Comparison of ENCODE assay signal across 9 mouse cellular contexts in the genomic region with DNA sequence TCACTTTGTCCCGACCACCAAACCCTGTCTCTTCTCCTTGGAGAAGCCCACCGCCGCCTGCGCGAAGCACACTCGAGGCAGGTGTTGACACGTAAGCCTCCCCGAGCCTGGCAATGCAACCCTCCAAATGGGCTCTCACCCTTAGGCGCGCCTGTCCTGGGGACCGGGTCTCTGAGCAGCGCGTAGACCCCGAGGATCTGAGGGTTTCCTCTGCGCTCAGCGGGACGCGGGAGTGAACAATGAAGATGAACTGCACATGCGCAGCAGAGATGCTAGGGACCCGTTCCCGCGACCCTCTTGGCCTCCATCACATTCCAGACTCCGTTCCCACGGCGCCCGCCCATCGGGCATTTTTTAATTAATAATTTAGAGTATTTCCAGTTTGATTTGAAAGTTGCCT. TPM values are rescaled to one million over a fixed set of nuclear protein-coding genes. Genes with fewer than 3 reads are reported as not detected.
DNase-seq lines count a peak whose midpoint lies in the region; ATAC-seq and TF ChIP-seq lines count a peak whose summit lies in the region.
"Had no signal": no experiment of that assay in that cellular context is flagged by ENCODE, and none has a peak within 500 bp of the region (broad histone marks: within the 10 kb centered on the region; RNA-seq: fewer than 3 reads in every experiment).

TSS of gene Zfp663 (minus strand) at position 234 of the 400 bp plus-strand sequence.

- no peak for TF ChIP-seq CTCF in lung, embryonic 14.5 days (IDR thresholded peaks at IDR 0.05; ENCODE audit: low read depth)
- no peak for TF ChIP-seq CTCF in left cerebral cortex, adult 2 months (IDR thresholded peaks at IDR 0.05)

- TF ChIP-seq POLR2A in limb, embryonic 14.5 days (IDR thresholded peaks at IDR 0.05; ENCODE audit: borderline replicate concordance, extremely low read depth, insufficient read depth, insufficient read length), result no peak

- no peaks in the 10 kb centered on the region for H3K36me3 ChIP-seq in lung, embryonic 14.5 days (ENCODE audit: insufficient read depth)
- H3K36me3 ChIP-seq in embryonic facial prominence, embryonic 15.5 days, result no peaks in the 10 kb centered on the region
- H3K36me3 ChIP-seq in limb, embryonic 14.5 days (ENCODE audit: control insufficient read depth, insufficient read depth, low read length), result no peaks in the 10 kb centered on the region

- H3K4me2 ChIP-seq in lung, embryonic 14.5 days, result peak within 1 kb of the TSS; percentile 55
- peak within 1 kb of the TSS; percentile 48 for H3K4me2 ChIP-seq in embryonic facial prominence, embryonic 15.5 days (replicated peaks)
- peak within 1 kb of the TSS; percentile 49 for H3K4me2 ChIP-seq in limb, embryonic 14.5 days (replicated peaks; ENCODE audit: low read depth, low read length, severe bottlenecking)

- ATAC-seq in lung, embryonic 14.5 days (ENCODE audit: insufficient read depth), result no peak
- ATAC-seq in embryonic facial prominence, embryonic 15.5 days (ENCODE audit: insufficient number of reproducible peaks, low FRiP score, low TSS enrichment, low read depth), result no peak
- no peak for ATAC-seq in limb, embryonic 14.5 days (ENCODE audit: low FRiP score, low read depth)

- intact Hi-C loops in left cerebral cortex, adult 2 months (cut with DNase I), result no loop called here

- 1% methylated on average over 27 of the region's 27 CpGs for WGBS in lung, embryonic 14.5 days
- WGBS in embryonic facial prominence, embryonic 15.5 days, result under 1% methylated on average over 27 of the region's 27 CpGs
- 1% methylated on average over 27 of the region's 27 CpGs for WGBS in limb, embryonic 14.5 days

- H3K9ac ChIP-seq in lung, embryonic 14.5 days, result no peak within 1 kb of the TSS
- no peak within 1 kb of the TSS; the same call in 1 of the 2 replicates for H3K9ac ChIP-seq in embryonic facial prominence, embryonic 15.5 days
- H3K9ac ChIP-seq in limb, embryonic 14.5 days (ENCODE audit: low read depth, low read length, severe bottlenecking), result 0 out of 2 replicates have a peak within 1 kb of the TSS, but pooled peaks have one; percentile 34

- no peak within 1 kb of the TSS for H3K27ac ChIP-seq in lung, embryonic 14.5 days (ENCODE audit: low read depth)
- H3K27ac ChIP-seq in embryonic facial prominence, embryonic 15.5 days (replicated peaks), result no peak within 1 kb of the TSS
- no peak within 1 kb of the TSS for H3K27ac ChIP-seq in limb, embryonic 14.5 days (replicated peaks; ENCODE audit: low read depth, low read length)
- H3K27ac ChIP-seq in left cerebral cortex, adult 2 months, result no peak within 1 kb of the TSS

- DNase-seq in lung, embryonic 14.5 days, result peak; percentile 40
- DNase-seq in lung, postnatal 25 days (ENCODE audit: low spot score), result no peak
- DNase-seq in limb, embryonic 14.5 days (ENCODE audit: low spot score), result no peak
- DNase-seq in retina, postnatal 1 day, result peak; percentile 85
- no peak for DNase-seq in frontal cortex, postnatal 10 days (ENCODE audit: low spot score in 2 of 2)
- no peak for DNase-seq in ovary, postnatal 14 days (ENCODE audit: low spot score)
- no peak for DNase-seq in left cerebral cortex, adult 2 months (ENCODE audit: extremely low spot score in 1 of 2, low spot score in 2 of 2)

- peaks cover 16% of the 10 kb centered on the region; the same call in 1 of the 2 replicates for H3K27me3 ChIP-seq in lung, embryonic 14.5 days (ENCODE audit: insufficient read depth, low read length)
- peaks cover 10% of the 10 kb centered on the region for H3K27me3 ChIP-seq in embryonic facial prominence, embryonic 15.5 days
- peaks cover 32% of the 10 kb centered on the region for H3K27me3 ChIP-seq in limb, embryonic 14.5 days (ENCODE audit: control insufficient read depth, insufficient read depth, low read length)

- H3K9me3 ChIP-seq in lung, embryonic 14.5 days (ENCODE audit: low read depth, low read length), result no peaks in the 10 kb centered on the region
- no peaks in the 10 kb centered on the region for H3K9me3 ChIP-seq in embryonic facial prominence, embryonic 15.5 days (replicated peaks)
- H3K9me3 ChIP-seq in limb, embryonic 14.5 days (ENCODE audit: control insufficient read depth, low read length), result no peaks in the 10 kb centered on the region

- H3K4me1 ChIP-seq in lung, embryonic 14.5 days (ENCODE audit: insufficient read depth), result peaks cover 11% of the 10 kb centered on the region
- peaks cover 24% of the 10 kb centered on the region for H3K4me1 ChIP-seq in embryonic facial prominence, embryonic 15.5 days
- peaks cover 6% of the 10 kb centered on the region; the same call in 1 of the 2 replicates for H3K4me1 ChIP-seq in limb, embryonic 14.5 days (ENCODE audit: control insufficient read depth, insufficient read depth, low read length)

- peak within 1 kb of the TSS; percentile 23 for H3K4me3 ChIP-seq in lung, embryonic 14.5 days (ENCODE audit: low read depth, low read length)
- peak within 1 kb of the TSS; percentile 30 for H3K4me3 ChIP-seq in embryonic facial prominence, embryonic 15.5 days (replicated peaks)
- peak within 1 kb of the TSS; percentile 26 for H3K4me3 ChIP-seq in limb, embryonic 14.5 days (replicated peaks; ENCODE audit: low read length)
- no peak within 1 kb of the TSS for H3K4me3 ChIP-seq in left cerebral cortex, adult 2 months

RNA-seq across cellular contexts. Expression of gene Zfp663, which starts in this region (rescaled TPM):
- 0.96 and 1.1 TPM in 2 replicates for polyA plus RNA-seq in lung, embryonic 14.5 days (2014; fragmentation: Nextera tagmentation; extraction: Ambion mirVana)
- 0.27 and 0.55 TPM in 2 replicates for polyA plus RNA-seq in embryonic facial prominence, embryonic 15.5 days (2015; fragmentation: Nextera tagmentation; extraction: Ambion mirVana)
- polyA plus RNA-seq in limb, embryonic 14.5 days (2012; rRNA removed), result 0.46 and 0.49 TPM in 2 replicates
- polyA plus RNA-seq in limb, embryonic 14.5 days (2014; fragmentation: Nextera tagmentation; extraction: Ambion mirVana), result 0.44 and 0.68 TPM in 2 replicates
- not detected for total RNA-seq in left cerebral cortex, adult 2 months (2021)
- polyA plus RNA-seq: gonadal fat pad, adult 2 months had no signal

Comparison
In these comparisons a context has a peak if more than half of its experiments do, and no peak if none do; other contexts are left out.
1. DNase-seq: peak in lung, embryonic 14.5 days (single experiment) and retina, postnatal 1 day (single experiment); none in lung, postnatal 25 days (single experiment), limb, embryonic 14.5 days (single experiment), frontal cortex, postnatal 10 days (0 of 2), ovary, postnatal 14 days (single experiment) and left cerebral cortex, adult 2 months (0 of 2).
2. Peak in every context shown above with its lines, with median percentiles within 50 percentile points of each other: H3K4me2 ChIP-seq.